Mouse (Mus musculus) R1 (cell line): ENCODE data around the gene Gabrb1.

Source experiments
- DNase-seq: peaks from one replicate; pipeline ENCODE4 v3.0.0-alpha.2; 2018; ENCODE audit warnings: low read depth, low spot score

Gene Gabrb1

GRCm38 (mm10) chr5:72160781-72161485, 503.0 kb downstream of the Gabrb1 start:
- DNase-seq: no peak

DNA sequence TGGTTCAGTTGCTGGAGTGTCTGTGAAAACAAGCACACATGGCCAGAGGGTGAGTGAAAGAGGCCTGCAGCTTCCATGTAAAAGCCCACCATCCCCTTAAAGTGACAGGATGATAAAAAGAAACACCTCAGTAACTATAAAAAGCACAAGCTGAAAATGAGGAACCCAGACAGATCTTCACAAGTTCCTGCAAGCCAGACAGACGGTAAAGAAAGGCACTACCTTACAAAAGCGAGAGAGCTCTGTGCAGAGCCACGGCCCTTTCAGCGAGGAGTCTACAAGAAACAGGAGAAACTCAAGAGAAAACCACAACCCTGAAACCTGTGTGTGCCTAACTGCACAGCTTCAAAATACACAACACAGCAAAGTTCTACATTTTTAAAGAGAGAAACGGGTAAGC, 504.9 kb downstream of the Gabrb1 start:
- no peak for DNase-seq

GRCm38 (mm10) chr5:72164386-72164785, 506.5 kb downstream of the Gabrb1 start:
- DNase-seq: no peak

GRCm38 (mm10) chr5:72167594-72168284, 509.8 kb downstream of the Gabrb1 start, which contains the start of gene Commd8:
Gene Commd8 (minus strand): TSS chr5:72168189.
- DNase-seq: peak; percentile 95

DNA sequence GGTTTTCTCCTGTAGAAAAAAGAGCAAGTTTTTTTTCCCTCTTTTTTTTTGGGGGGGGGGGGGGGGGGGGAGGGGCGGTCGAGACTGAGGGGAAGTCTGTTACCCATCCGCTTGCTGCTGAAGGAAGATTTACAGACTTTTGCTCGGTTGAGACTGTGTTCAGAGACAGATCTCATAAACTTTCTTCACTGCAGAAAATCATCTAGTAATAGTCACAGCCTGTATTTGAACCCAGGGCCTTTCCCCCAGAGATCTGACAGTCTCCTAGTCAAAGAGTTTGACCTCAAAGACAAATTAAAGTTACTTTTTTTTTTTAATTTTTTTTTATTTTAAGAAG, 510.3 kb downstream of the Gabrb1 start:
- no peak for DNase-seq

DNA sequence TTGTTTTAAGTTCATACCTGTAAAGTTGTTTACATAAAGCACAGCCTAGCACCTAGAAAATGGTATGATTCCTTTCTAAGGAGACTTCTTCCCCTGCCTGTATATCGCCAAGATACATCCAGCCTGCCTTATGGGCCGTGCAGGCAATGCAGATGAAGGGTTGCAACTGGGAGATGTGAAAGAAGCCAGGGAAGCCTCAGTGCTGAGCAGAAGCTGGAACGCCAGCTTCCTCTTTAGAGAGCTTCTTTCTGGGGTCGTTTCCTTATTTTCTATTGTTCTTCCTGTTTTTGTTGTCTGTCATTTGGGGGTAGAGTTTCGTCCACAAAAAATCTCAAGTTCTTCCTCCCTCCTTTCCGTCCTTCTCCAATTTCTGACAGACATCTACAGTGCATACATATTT, 512.2 kb downstream of the Gabrb1 start:
- DNase-seq: no peak

DNA sequence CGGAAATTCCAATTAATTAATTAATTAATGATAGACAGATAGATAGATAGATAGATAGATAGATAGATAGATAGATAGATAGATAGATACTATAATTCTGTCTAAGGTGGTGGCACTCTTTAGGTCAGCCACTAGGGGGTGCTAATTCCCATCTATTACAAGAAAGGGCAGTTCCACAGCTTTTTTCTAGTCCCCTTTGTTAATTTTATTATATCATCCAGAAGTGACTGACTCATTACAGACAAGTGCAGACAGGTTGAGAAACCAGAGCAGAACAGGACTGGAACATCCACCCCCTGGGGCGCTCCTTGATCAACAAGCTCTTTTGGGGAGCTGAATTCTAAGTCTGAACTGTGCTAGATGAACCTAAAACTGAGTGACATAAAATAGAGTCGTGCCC, 514.8 kb downstream of the Gabrb1 start:
- DNase-seq: peak; percentile 59

DNA sequence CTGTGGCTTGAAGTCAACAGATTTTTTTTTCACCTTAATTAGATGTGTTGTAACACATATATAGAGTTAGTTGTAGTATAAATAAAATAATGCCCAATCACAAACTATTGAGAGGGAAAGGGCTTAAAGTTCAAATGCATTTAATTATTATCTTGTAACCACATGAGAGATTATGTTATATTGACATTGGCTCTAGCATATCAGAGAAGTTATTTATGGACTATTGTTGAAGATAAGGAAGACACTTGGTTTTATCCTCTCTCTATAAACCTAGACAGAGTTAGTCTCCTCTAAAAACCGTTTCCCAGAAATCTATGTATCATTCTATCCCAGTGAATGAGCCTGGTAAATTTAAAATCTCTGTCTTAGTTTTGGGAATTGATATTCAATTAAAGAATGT, 515.6 kb downstream of the Gabrb1 start:
- DNase-seq: no peak

DNA sequence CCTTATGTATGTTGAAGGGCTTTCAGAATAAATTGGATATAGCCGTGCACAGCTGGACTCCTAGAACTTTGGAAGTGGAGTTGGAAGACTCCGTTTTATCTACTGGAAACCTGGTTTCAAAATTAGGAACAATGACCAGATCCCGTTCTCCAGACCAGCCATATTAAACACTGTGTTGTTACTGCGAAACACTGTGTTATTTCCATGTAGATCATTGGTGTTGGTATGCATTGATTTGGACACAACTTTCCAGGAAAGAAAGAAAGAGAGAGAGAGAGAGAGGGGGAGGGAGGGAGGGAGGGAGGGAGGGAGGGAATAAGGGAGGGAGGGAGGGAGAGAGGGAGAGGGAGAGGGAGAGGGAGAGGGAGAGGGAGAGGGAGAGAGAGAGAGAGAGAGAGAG, 517.1 kb downstream of the Gabrb1 start:
- DNase-seq: no peak

- peak; percentile 35 for DNase-seq
Measured at GRCm38 (mm10) chr5:72175530-72175929, 517.6 kb downstream of the Gabrb1 start.

GRCm38 (mm10) chr5:72181194-72181593, 523.3 kb downstream of the Gabrb1 start:
- no peak for DNase-seq

- no peak for DNase-seq
Measured at GRCm38 (mm10) chr5:72182804-72183203, 524.9 kb downstream of the Gabrb1 start.

- DNase-seq: no peak
Measured at GRCm38 (mm10) chr5:72183929-72184328, 526.0 kb downstream of the Gabrb1 start.

DNA sequence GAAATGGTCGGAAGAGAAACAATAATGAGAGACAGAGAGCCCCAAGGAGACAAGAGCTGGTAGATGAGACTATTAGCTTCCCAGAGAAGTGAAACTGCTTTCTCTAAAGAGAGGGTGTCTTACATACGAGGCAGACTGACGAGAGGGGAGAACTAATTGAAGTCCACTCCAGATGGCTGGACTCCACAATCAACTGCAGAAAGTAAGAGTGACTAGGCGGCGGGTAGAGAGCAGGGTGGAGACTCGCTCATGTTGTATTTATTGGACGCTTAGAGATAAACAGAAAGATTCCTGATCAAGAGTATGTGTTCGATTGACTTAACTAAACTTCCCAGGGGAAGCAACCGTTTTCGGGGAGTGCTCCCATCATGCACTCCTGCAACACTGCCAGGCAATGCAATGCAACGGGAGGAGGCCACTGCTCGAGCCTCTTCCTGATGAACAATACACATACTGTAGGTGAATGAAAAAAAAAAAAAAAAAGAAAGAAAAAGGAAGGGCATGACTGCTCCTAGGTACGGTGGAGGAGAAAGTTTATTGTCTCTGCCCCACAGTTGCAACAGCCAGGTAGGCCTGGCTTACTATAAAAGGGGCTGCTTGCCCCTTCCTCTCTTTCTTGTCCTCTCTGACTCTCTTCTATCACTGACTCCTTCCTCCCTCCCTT, 526.7 kb downstream of the Gabrb1 start:
- DNase-seq: no peak

GRCm38 (mm10) chr5:72191154-72191553, 533.2 kb downstream of the Gabrb1 start:
- DNase-seq: no peak

GRCm38 (mm10) chr5:72191932-72192331, 534.0 kb downstream of the Gabrb1 start:
- DNase-seq: no peak

DNA sequence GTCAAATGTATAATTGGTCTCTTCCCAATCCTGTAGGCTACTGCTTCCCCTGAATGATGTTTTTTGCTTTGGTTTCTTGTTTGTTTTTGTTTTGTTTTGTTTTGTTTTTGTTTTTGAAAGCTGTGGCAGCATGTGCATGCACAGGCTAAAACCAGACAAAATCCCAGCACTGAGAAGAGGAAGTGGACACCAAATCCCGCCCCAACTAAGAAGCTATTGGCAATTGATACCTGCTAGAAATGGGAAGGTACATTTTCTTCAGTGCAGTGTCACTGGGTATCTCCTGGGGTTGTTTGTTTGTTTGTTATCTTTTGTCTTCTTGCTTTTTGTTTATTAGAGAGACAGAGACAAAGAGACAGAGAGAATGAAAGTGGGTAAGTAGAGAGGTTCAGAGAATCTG, 537.5 kb downstream of the Gabrb1 start:
- DNase-seq: no peak
